Mouse (Mus musculus) kidney, embryonic 16.5 days (tissue): ENCODE data around the gene Palm3. TPM values are rescaled to one million over a fixed set of nuclear protein-coding genes. Genes with fewer than 3 reads are reported as not detected.

Experiments used
- microRNA counts: library from miRNA; unstranded; fragments of <30 nt; microRNA quantifications from one replicate; lab custom pipeline; 2016
- microRNA-seq: library from miRNA; unstranded; fragments of <30 nt; microRNA quantifications from one replicate; pipeline ENCODE4, GENCODE M21; 2016
- polyA plus RNA-seq: library from polyadenylated mRNA; unstranded; fragments of >200 nt; fragmentation: Nextera tagmentation; extraction: Ambion mirVana; gene quantifications from 2 replicates; pipeline ENCODE4 v1.2.1, GENCODE M21; 2015

Palm3 gene
- polyA plus RNA-seq, 1 experiment from 2014 or later: 16.7 TPM

MicroRNA genes within 50 kb of the gene (microRNA counts, 519-probe panel; counts per million panel counts)
- 104 counts per million, percentile 35 among the panel's probes with 10 or more counts for microRNA mmu-miR-1199 (lab: Ali Mortazavi, UCI)

Small RNA genes lying within 50 kb of the gene (microRNA-seq; reads per million reads assigned to microRNA genes)
- gene Mir1199 (1.4 reads per million), gene Mir8111 (3.8 reads per million, percentile 18 among the genes with 10 or more reads in this experiment)

Other genes starting within 250 kb of the Palm3 start
- 17.8 and 19.6 TPM in 2 replicates for gene Adgrl1, start 121.4 kb upstream of the Palm3 start, polyA plus RNA-seq
- gene Gm10644, start 66.3 kb upstream of the Palm3 start, polyA plus RNA-seq: 0.85 and 1.0 TPM in 2 replicates
- gene Asf1b, start 66.0 kb upstream of the Palm3 start, polyA plus RNA-seq: 58.2 and 65.1 TPM in 2 replicates
- gene Prkaca, start 48.5 kb upstream of the Palm3 start, polyA plus RNA-seq: 105 and 143 TPM in 2 replicates
- 9.4 and 11.6 TPM in 2 replicates for gene Samd1, start 23.8 kb upstream of the Palm3 start, polyA plus RNA-seq
- gene 1700067K01Rik, start 20.0 kb upstream of the Palm3 start, polyA plus RNA-seq: 0.51 and 1.1 TPM in 2 replicates
- 7.5 and 9.0 TPM in 2 replicates for gene 2210011C24Rik, start 9.3 kb upstream of the Palm3 start, polyA plus RNA-seq
- gene Il27ra, start 21.1 kb downstream of the Palm3 start, polyA plus RNA-seq: 2.9 TPM in 2 replicates
- gene Rln3, start 23.5 kb downstream of the Palm3 start, polyA plus RNA-seq: not detected in 2 replicates
- 1.2 TPM in 2 replicates for gene Gm10643, start 43.7 kb downstream of the Palm3 start, polyA plus RNA-seq
- gene Rfx1, start 45.4 kb downstream of the Palm3 start, polyA plus RNA-seq: 10.5 and 11.2 TPM in 2 replicates
- 11.0 and 11.3 TPM in 2 replicates for gene Dcaf15, start 83.3 kb downstream of the Palm3 start, polyA plus RNA-seq
- gene Podnl1, start 104.5 kb downstream of the Palm3 start, polyA plus RNA-seq: 0.24 and 0.30 TPM in 2 replicates
- gene Cc2d1a, start 126.5 kb downstream of the Palm3 start, polyA plus RNA-seq: 29.0 and 31.1 TPM in 2 replicates
- gene 4930432K21Rik, start 126.6 kb downstream of the Palm3 start, polyA plus RNA-seq: 1.7 and 1.9 TPM in 2 replicates
- 2.6 and 3.1 TPM in 2 replicates for gene Nanos3, start 163.7 kb downstream of the Palm3 start, polyA plus RNA-seq
- 18.3 and 18.5 TPM in 2 replicates for gene Zswim4, start 215.6 kb downstream of the Palm3 start, polyA plus RNA-seq
- gene D8Ertd738e, start 228.2 kb downstream of the Palm3 start, polyA plus RNA-seq: 321 and 330 TPM in 2 replicates
- gene Mri1, start 235.9 kb downstream of the Palm3 start, polyA plus RNA-seq: 70.1 and 71.1 TPM in 2 replicates
- gene Ccdc130, start 248.9 kb downstream of the Palm3 start, polyA plus RNA-seq: 20.5 and 22.6 TPM in 2 replicates